ENCODE assay signal across 9 mouse cellular contexts in the genomic region with DNA sequence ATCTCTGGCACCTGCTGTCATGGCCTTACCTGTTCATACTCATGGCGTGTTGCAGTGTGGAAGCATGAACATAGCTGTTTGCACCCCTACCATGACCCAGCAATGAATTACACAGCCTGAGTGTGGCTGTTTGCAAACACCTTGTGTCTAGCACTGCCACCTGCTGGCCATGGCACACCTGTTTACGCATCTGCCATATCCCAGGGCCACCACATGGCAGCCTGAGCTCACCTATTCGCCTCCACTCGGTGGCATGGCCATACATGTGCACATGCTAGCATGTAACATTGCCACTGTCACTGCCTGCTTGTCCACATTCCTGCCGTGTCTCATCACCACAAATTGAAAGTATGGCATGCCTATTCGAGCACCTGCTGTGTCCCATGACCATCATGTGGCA. TPM values are rescaled to one million over a fixed set of nuclear protein-coding genes. Genes with fewer than 3 reads are reported as not detected.
DNase-seq lines count a peak whose midpoint lies in the region; ATAC-seq and TF ChIP-seq lines count a peak whose summit lies in the region.
"Had no signal": no experiment of that assay in that cellular context is flagged by ENCODE, and none has a peak within 500 bp of the region (broad histone marks: within the 10 kb centered on the region; RNA-seq: fewer than 3 reads in every experiment).

No protein-coding gene starts in this region.

- no peak overlapping the region for H3K27ac ChIP-seq in kidney, adult 2 months (ENCODE audit: insufficient read depth, low read depth, low read length)
- no peak overlapping the region for H3K27ac ChIP-seq in testis, adult 2 months (ENCODE audit: control insufficient read depth, insufficient read depth, low read depth, low read length)
- H3K27ac ChIP-seq in intestine, embryonic 16.5 days (ENCODE audit: low read length) = no peak overlapping the region
- no peak overlapping the region for H3K27ac ChIP-seq in heart, embryonic 11.5 days (ENCODE audit: low read depth, low read length)

- no peaks in the 10 kb centered on the region for H3K36me3 ChIP-seq in kidney, adult 2 months (ENCODE audit: control insufficient read depth, insufficient read depth, low read length)
- no peaks in the 10 kb centered on the region for H3K36me3 ChIP-seq in testis, adult 2 months (ENCODE audit: control insufficient read depth, insufficient read depth, low read length)
- no peaks in the 10 kb centered on the region for H3K36me3 ChIP-seq in intestine, embryonic 16.5 days (ENCODE audit: control insufficient read depth, insufficient read depth, low read length)
- H3K36me3 ChIP-seq in heart, embryonic 11.5 days (ENCODE audit: control insufficient read depth, insufficient read depth, low read length) = no peaks in the 10 kb centered on the region

- peak; percentile 61 for TF ChIP-seq CTCF in kidney, adult 2 months (conservative IDR thresholded peaks at IDR 0.05; ENCODE audit: insufficient read depth, insufficient read length, low read depth, low read length)
- peak; percentile 25; the same call in 1 of the 2 replicates for TF ChIP-seq CTCF in testis, adult 2 months (IDR thresholded peaks at IDR 0.05; ENCODE audit: control insufficient read depth, insufficient read depth, insufficient replicate concordance, low read depth, low read length)

- TF ChIP-seq POLR2A in kidney, adult 2 months (IDR thresholded peaks at IDR 0.05; ENCODE audit: low read depth, low read length) = no peak
- TF ChIP-seq POLR2A in testis, adult 2 months (IDR thresholded peaks at IDR 0.05; ENCODE audit: control insufficient read depth, low read depth, low read length) = no peak

- ATAC-seq in intestine, embryonic 16.5 days = peak; percentile 27
- ATAC-seq in heart, embryonic 11.5 days (replicated peaks; ENCODE audit: insufficient number of reproducible peaks, low FRiP score, low TSS enrichment) = no peak

- H3K27me3 ChIP-seq in kidney, adult 2 months (replicated peaks; ENCODE audit: control insufficient read depth, insufficient read depth, low read length) = no peaks in the 10 kb centered on the region
- H3K27me3 ChIP-seq in testis, adult 2 months (ENCODE audit: control insufficient read depth, insufficient read depth, low read length) = no peaks in the 10 kb centered on the region
- H3K27me3 ChIP-seq in intestine, embryonic 16.5 days (replicated peaks; ENCODE audit: control insufficient read depth, insufficient read depth, low read length) = no peaks in the 10 kb centered on the region
- H3K27me3 ChIP-seq in heart, embryonic 11.5 days (ENCODE audit: control insufficient read depth, insufficient read depth, low read length) = peaks cover 7% of the 10 kb centered on the region; the same call in 1 of the 2 replicates

- 64% methylated on average over 6 of the region's 6 CpGs for WGBS in kidney, adult 2 months
- WGBS in intestine, embryonic 16.5 days = 66% methylated on average over 6 of the region's 6 CpGs
- 63% methylated on average over 6 of the region's 6 CpGs for WGBS in heart, embryonic 11.5 days (ENCODE audit: insufficient replicate concordance)

- H3K4me2 ChIP-seq in intestine, embryonic 16.5 days (ENCODE audit: low read depth, low read length) = no peak overlapping the region
- H3K4me2 ChIP-seq in heart, embryonic 11.5 days = no peak overlapping the region

- no peak overlapping the region for H3K9ac ChIP-seq in intestine, embryonic 16.5 days (ENCODE audit: low read depth, low read length)
- H3K9ac ChIP-seq in heart, embryonic 11.5 days (ENCODE audit: low read depth, low read length) = no peak overlapping the region

- no peaks in the 10 kb centered on the region for H3K9me3 ChIP-seq in intestine, embryonic 16.5 days (ENCODE audit: control insufficient read depth, low read length)
- H3K9me3 ChIP-seq in heart, embryonic 11.5 days (replicated peaks; ENCODE audit: control insufficient read depth, low read length) = no peaks in the 10 kb centered on the region

- 0 out of 2 replicates have a peak, but pooled peaks cover 2% of the 10 kb centered on the region for H3K4me1 ChIP-seq in kidney, adult 2 months (ENCODE audit: control insufficient read depth, insufficient read depth, low read length)
- no peaks in the 10 kb centered on the region; the same call in 1 of the 2 replicates for H3K4me1 ChIP-seq in testis, adult 2 months (ENCODE audit: control insufficient read depth, insufficient read depth, low read length)
- H3K4me1 ChIP-seq in intestine, embryonic 16.5 days (ENCODE audit: control insufficient read depth, insufficient read depth, low read length) = no peaks in the 10 kb centered on the region
- H3K4me1 ChIP-seq in heart, embryonic 11.5 days (ENCODE audit: control insufficient read depth, insufficient read depth, low read length) = no peaks in the 10 kb centered on the region

- no peak overlapping the region for H3K4me3 ChIP-seq in kidney, adult 2 months (ENCODE audit: insufficient read depth, low read depth, low read length)
- H3K4me3 ChIP-seq in testis, adult 2 months (ENCODE audit: control insufficient read depth, low read depth, low read length) = no peak overlapping the region
- no peak overlapping the region for H3K4me3 ChIP-seq in intestine, embryonic 16.5 days (ENCODE audit: low read length)
- no peak overlapping the region for H3K4me3 ChIP-seq in heart, embryonic 11.5 days (ENCODE audit: low read depth, low read length)

- DNase-seq in kidney, adult 2 months = peak; percentile 14
- DNase-seq in kidney, postnatal 14 days = no peak
- DNase-seq in testis, postnatal 14 days (ENCODE audit: low spot score) = no peak
- DNase-seq in thymus, postnatal 36 days = peak; percentile 23 to 29
- no peak for DNase-seq in adrenal gland, postnatal 4 days (ENCODE audit: low spot score in 2 of 2)
- DNase-seq: cerebellum, adult 11 months had no signal

RNA-seq across cellular contexts. Expression of a gene that starts 37.4 kb away (rescaled TPM):
- 4.4 and 5.0 TPM in 2 replicates for polyA plus RNA-seq in kidney, adult 2 months (2012; rRNA removed)
- 2.4 and 2.9 TPM in 2 replicates for polyA plus RNA-seq in testis, adult 2 months (2012; rRNA removed)
- polyA plus RNA-seq in intestine, embryonic 16.5 days (2015; fragmentation: Nextera tagmentation; extraction: Ambion mirVana) = 2.2 and 2.9 TPM in 2 replicates
- 2.1 and 2.7 TPM in 2 replicates for polyA plus RNA-seq in heart, embryonic 11.5 days (2014; fragmentation: Nextera tagmentation; extraction: Ambion mirVana)
- total RNA-seq in adrenal gland, postnatal 4 days (2021) = 10 to 100 TPM in 1 of 2 experiments, 1 to 10 TPM in 1; 7.2 to 10.8 TPM

Comparison
In these comparisons a context has a peak if more than half of its experiments do, and no peak if none do; other contexts are left out.
1. DNase-seq: peak in kidney, adult 2 months (single experiment) and thymus, postnatal 36 days (2 of 2); none in kidney, postnatal 14 days (single experiment), testis, postnatal 14 days (single experiment) and adrenal gland, postnatal 4 days (0 of 2).